Comparison of ENCODE assay signal across 29 mouse cellular contexts in genomic region chr6:112570413-112570812, GRCm38 (mm10).
DNase-seq lines count a peak whose midpoint lies in the region; ATAC-seq and TF ChIP-seq lines count a peak whose summit lies in the region.
"Had no signal": no experiment of that assay in that cellular context is flagged by ENCODE, and none has a peak within 500 bp of the region (broad histone marks: within the 10 kb centered on the region; RNA-seq: fewer than 3 reads in every experiment).

No protein-coding gene starts in this region.

- no peak overlapping the region for H3K4me3 ChIP-seq in lung, postnatal 0 days (ENCODE audit: low read depth, low read length)
- H3K4me3 ChIP-seq: embryonic facial prominence, embryonic 12.5 days; embryonic facial prominence, embryonic 15.5 days; heart, embryonic 12.5 days; heart, embryonic 15.5 days had no signal

- no peak overlapping the region for H3K27ac ChIP-seq in lung, postnatal 0 days (ENCODE audit: low read length)
- H3K27ac ChIP-seq: embryonic facial prominence, embryonic 12.5 days; embryonic facial prominence, embryonic 15.5 days; heart, embryonic 15.5 days; hindbrain, embryonic 14.5 days; hindbrain, postnatal 0 days had no signal

- no peaks in the 10 kb centered on the region for H3K36me3 ChIP-seq in lung, postnatal 0 days (ENCODE audit: insufficient read depth, low read length)
- H3K36me3 ChIP-seq: embryonic facial prominence, embryonic 12.5 days; embryonic facial prominence, embryonic 15.5 days; heart, embryonic 12.5 days; heart, embryonic 15.5 days had no signal

- no peak overlapping the region for H3K9ac ChIP-seq in lung, postnatal 0 days (replicated peaks; ENCODE audit: low read depth)
- H3K9ac ChIP-seq: embryonic facial prominence, embryonic 12.5 days; embryonic facial prominence, embryonic 15.5 days; forebrain, postnatal 0 days; heart, embryonic 12.5 days; heart, embryonic 15.5 days; hindbrain, embryonic 14.5 days had no signal

- 43% methylated on average over 1 of the region's 1 CpGs for WGBS in lung, postnatal 0 days

- no peak for TF ChIP-seq EP300 in lung, postnatal 0 days (IDR thresholded peaks at IDR 0.05)

- no peak for TF ChIP-seq CTCF in lung, postnatal 0 days (IDR thresholded peaks at IDR 0.05)

- peak; percentile 16; the same call in 1 of the 2 replicates for ATAC-seq in lung, postnatal 0 days
- ATAC-seq: activated CD4-positive, CD25-positive, alpha-beta regulatory T cell, adult 4 months; CD4-positive, CD25-positive, alpha-beta regulatory T cell, adult 4 months; forebrain, embryonic 14.5 days; forebrain, postnatal 0 days; hindbrain, postnatal 0 days; inflammation-experienced regulatory T-cells, adult 6 months; intestine, embryonic 16.5 days had no signal

- intact Hi-C loops in heart, postnatal 36 days (cut with DNase I) = no loop called here
- intact Hi-C loops in left cerebral cortex, postnatal 10 days (cut with DNase I) = no loop called here

- H3K27me3 ChIP-seq in lung, postnatal 0 days (replicated peaks; ENCODE audit: insufficient read depth, low read length) = no peaks in the 10 kb centered on the region
- H3K27me3 ChIP-seq: embryonic facial prominence, embryonic 12.5 days; embryonic facial prominence, embryonic 15.5 days; heart, embryonic 15.5 days had no signal

- H3K4me2 ChIP-seq in lung, postnatal 0 days (replicated peaks; ENCODE audit: low read depth, low read length) = no peak overlapping the region
- H3K4me2 ChIP-seq: embryonic facial prominence, embryonic 12.5 days; embryonic facial prominence, embryonic 15.5 days; heart, embryonic 12.5 days; heart, embryonic 15.5 days; hindbrain, embryonic 14.5 days had no signal

- peak; percentile 40 for DNase-seq in heart, adult 11 months
- no peak for DNase-seq in heart, postnatal 36 days
- DNase-seq in lung, postnatal 0 days (ENCODE audit: low spot score) = peak; percentile 24
- no peak for DNase-seq in lung, postnatal 10 days
- DNase-seq in NIH3T3 (ENCODE audit: low read depth) = peak; percentile 24
- no peak for DNase-seq in left cerebral cortex, postnatal 10 days (ENCODE audit: extremely low spot score in 1 of 2, low spot score in 2 of 2)
- DNase-seq in left cerebral cortex, adult 11 months (ENCODE audit: low spot score) = no peak
- DNase-seq: adrenal gland, adult 8-10 months; adrenal gland, postnatal 25 days; cerebellum, adult 18-20 months; cerebellum, adult 9-11 months; cerebellum, postnatal 25 days; forebrain, postnatal 0 days; gastrocnemius, postnatal 10 days; gastrocnemius, postnatal 36 days; heart, adult 18-20 months; heart, postnatal 10 days; heart, postnatal 4 days had no signal

- H3K4me1 ChIP-seq in lung, postnatal 0 days (ENCODE audit: insufficient read depth, low read depth, low read length) = no peaks in the 10 kb centered on the region
- H3K4me1 ChIP-seq: embryonic facial prominence, embryonic 12.5 days; embryonic facial prominence, embryonic 15.5 days; heart, embryonic 12.5 days; heart, embryonic 15.5 days had no signal

- H3K9me3 ChIP-seq in lung, postnatal 0 days (ENCODE audit: low read length) = no peaks in the 10 kb centered on the region
- H3K9me3 ChIP-seq: embryonic facial prominence, embryonic 12.5 days; embryonic facial prominence, embryonic 15.5 days; heart, embryonic 12.5 days; heart, embryonic 15.5 days had no signal

Comparison
In these comparisons a context has a peak if more than half of its experiments do, and no peak if none do; other contexts are left out.
1. DNase-seq: peak in heart, adult 11 months (single experiment), lung, postnatal 0 days (single experiment) and NIH3T3 (single experiment); none in heart, postnatal 36 days (0 of 2), lung, postnatal 10 days (single experiment), left cerebral cortex, postnatal 10 days (0 of 2) and left cerebral cortex, adult 11 months (single experiment).